Mouse (Mus musculus) spleen, adult 2 months (tissue): ENCODE measurements around the gene Junb. TPM values are rescaled to one million over a fixed set of nuclear protein-coding genes. Genes with fewer than 3 reads are reported as not detected.
A peak's percentile ranks its signal among the peaks of the same experiment; 100 is the strongest.

Experiments
- DNase-seq, 2 experiments: peaks; one replicate each; pipeline versions ENCODE4 v3.0.0 to v3.0.0-alpha.2; 2012 to 2021; ENCODE audit warnings: low spot score in 2 of 2, low read depth in 1 of 2
- H3K27ac ChIP-seq: fragments of 200-500 bp; 2 replicates; pipeline ENCODE4 v1.5.1; 2012; ENCODE audit warnings: low read length, inconsistent platforms; ENCODE audit not compliant: insufficient read depth
- H3K27me3 ChIP-seq: fragments of 200-500 bp; 2 replicates; pipeline ENCODE4 v1.6.1; 2012; ENCODE audit warnings: mild to moderate bottlenecking, moderate library complexity, low read length, inconsistent platforms; ENCODE audit not compliant: control insufficient read depth, insufficient read depth
- H3K36me3 ChIP-seq: fragments of 200-500 bp; 2 replicates; pipeline ENCODE4 v1.6.1; 2012; ENCODE audit warnings: mild to moderate bottlenecking, low read length, inconsistent platforms; ENCODE audit not compliant: control insufficient read depth, insufficient read depth
- H3K4me1 ChIP-seq: fragments of 200-500 bp; 2 replicates; pipeline ENCODE4 v1.6.1; 2011; ENCODE audit warnings: inconsistent platforms; ENCODE audit not compliant: control insufficient read depth, insufficient read depth, insufficient read length
- H3K4me3 ChIP-seq: fragments of 200-500 bp; 2 replicates; pipeline ENCODE4 v1.5.1; 2011; ENCODE audit warnings: mild to moderate bottlenecking, inconsistent platforms; ENCODE audit not compliant: insufficient read depth, insufficient read length; ENCODE audit errors: extremely low read depth
- CTCF ChIP-seq: fragments of 200-500 bp; IDR thresholded peaks from 2 replicates; pipeline ENCODE4 v1.5.1; 2011; ENCODE audit warnings: mild to moderate bottlenecking, inconsistent platforms; ENCODE audit not compliant: insufficient read depth, insufficient read length, insufficient replicate concordance; ENCODE audit errors: extremely low read depth
- POLR2A ChIP-seq: fragments of 200-500 bp; IDR thresholded peaks from 2 replicates; pipeline ENCODE4 v1.6.1; 2011; ENCODE audit warnings: low read depth, low read length, inconsistent platforms
- WGBS: fragments of 180-500 bp; shearing (Covaris S2); methylation state at CpG from one replicate; pipeline ENCODE4 v1.1.7; 2018; 5-methylcytosine and 5-hydroxymethylcytosine counted together
- polyA plus RNA-seq: library from polyadenylated mRNA; depleted of rRNA; stranded (reverse); fragments of >200 nt; gene quantifications from 2 replicates; pipeline ENCODE4 v1.2.3, GENCODE M21; 2012

Gene Junb
- polyA plus RNA-seq, 1 experiment: 89.2 TPM

- no peak for TF ChIP-seq POLR2A
- H3K36me3 ChIP-seq: no peaks in the 10 kb centered on the region
- no peak overlapping the region for H3K27ac ChIP-seq
- H3K4me3 ChIP-seq: no peak overlapping the region
- peaks cover 23% of the 10 kb centered on the region; the same call in 1 of the 2 replicates for H3K4me1 ChIP-seq
- WGBS: 93% methylated on average over 13 of the region's 13 CpGs
- no peaks in the 10 kb centered on the region for H3K27me3 ChIP-seq
- DNase-seq: no peak
Measured at GRCm38 (mm10) chr8:84967532-84968304, 10.8 kb downstream of the Junb start.

GRCm38 (mm10) chr8:84966603-84967002 lies 11.9 kb downstream of the Junb start:
- TF ChIP-seq POLR2A (no peak), CTCF (no peak)
- Histone ChIP-seq H3K27ac (0 out of 2 replicates have a peak overlapping the region, but pooled peaks have one; percentile 0), H3K4me1 (peaks cover 23% of the 10 kb centered on the region; the same call in 1 of the 2 replicates), H3K4me3 (no peak overlapping the region), H3K36me3 (no peaks in the 10 kb centered on the region), H3K27me3 (no peaks in the 10 kb centered on the region)
- 54% methylated on average over 3 of the region's 3 CpGs for WGBS
- no peak for DNase-seq

GRCm38 (mm10) chr8:84965731-84966291 lies 12.7 kb downstream of the Junb start:
- no peaks in the 10 kb centered on the region for H3K27me3 ChIP-seq
- TF ChIP-seq POLR2A (no peak; the same call in 1 of the 2 replicates), CTCF (no peak)
- peak overlapping the region; percentile 34; the same call in 1 of the 2 replicates for H3K27ac ChIP-seq
- H3K4me1 ChIP-seq: peaks cover 23% of the 10 kb centered on the region; the same call in 1 of the 2 replicates
- peak; percentile 89 to 90 for DNase-seq
- peak overlapping the region; percentile 79 for H3K4me3 ChIP-seq
- H3K36me3 ChIP-seq: peaks cover 2% of the 10 kb centered on the region; the same call in 1 of the 2 replicates
- under 1% methylated on average over 41 of the region's 41 CpGs for WGBS

- Histone ChIP-seq H3K36me3 (peaks cover 2% of the 10 kb centered on the region; the same call in 1 of the 2 replicates), H3K27ac (no peak overlapping the region), H3K27me3 (no peaks in the 10 kb centered on the region), H3K4me3 (no peak overlapping the region), H3K4me1 (peaks cover 17% of the 10 kb centered on the region; the same call in 1 of the 2 replicates)
- no peak for DNase-seq
- 84% methylated on average over 4 of the region's 4 CpGs for WGBS
- TF ChIP-seq POLR2A (no peak), CTCF (no peak)
Measured at GRCm38 (mm10) chr8:84963952-84964351, 14.6 kb downstream of the Junb start.

- no peaks in the 10 kb centered on the region for H3K4me1 ChIP-seq
- TF ChIP-seq CTCF: no peak
- TF ChIP-seq POLR2A: no peak
- no peak for DNase-seq
Measured at GRCm38 (mm10) chr8:84959811-84960210, 18.7 kb downstream of the Junb start.

GRCm38 (mm10) chr8:84956768-84957167 lies 21.8 kb downstream of the Junb start:
- WGBS: 58% methylated on average over 2 of the region's 2 CpGs
- TF ChIP-seq CTCF (peak; percentile 69; the same call in 1 of the 2 replicates), POLR2A (no peak)
- Histone ChIP-seq H3K4me3 (no peak overlapping the region), H3K36me3 (peaks cover 2% of the 10 kb centered on the region; the same call in 1 of the 2 replicates), H3K27ac (no peak overlapping the region), H3K27me3 (peaks cover 4% of the 10 kb centered on the region; the same call in 1 of the 2 replicates), H3K4me1 (peaks cover 4% of the 10 kb centered on the region)
- DNase-seq: peak; percentile 51 to 60

More at GRCm38 (mm10) chr8:84959811-84960210, 18.7 kb downstream of the Junb start:
- peaks cover 2% of the 10 kb centered on the region; the same call in 1 of the 2 replicates for H3K36me3 ChIP-seq
- WGBS: 93% methylated on average over 7 of the region's 7 CpGs
- H3K4me3 ChIP-seq: no peak overlapping the region
- no peaks in the 10 kb centered on the region for H3K27me3 ChIP-seq
- H3K27ac ChIP-seq: no peak overlapping the region
